Mouse (Mus musculus) left cerebral cortex, postnatal 14 days (tissue): Measurements from ENCODE around the gene Ddah1. TPM values are rescaled to one million over a fixed set of nuclear protein-coding genes. Genes with fewer than 3 reads are reported as not detected.
"Not testable (repeated sequence)": the region's sequence is repeated elsewhere in the genome, so short reads cannot be mapped to it uniquely, and the experiment has no call there.

Experiments used
- DNase-seq, 2 experiments: peaks; one replicate each; pipeline ENCODE4 v3.0.0; 2021 to 2022; ENCODE audit warnings: low spot score in 2 of 2, mixed read lengths in 1 of 2
- intact Hi-C: fragments of 180-260 bp; cut with DNase I; formaldehyde crosslinking; loops from one replicate; pipeline ENCODE4 v1.15.1; 2025
- total RNA-seq, 2 experiments: library from RNA; stranded (reverse); gene quantifications; 2 replicates each; pipeline ENCODE4 v1.2.3; 2021

Ddah1 gene
- total RNA-seq, 2 experiments from 2014 or later: 72.2 to 73.3 TPM

DNA sequence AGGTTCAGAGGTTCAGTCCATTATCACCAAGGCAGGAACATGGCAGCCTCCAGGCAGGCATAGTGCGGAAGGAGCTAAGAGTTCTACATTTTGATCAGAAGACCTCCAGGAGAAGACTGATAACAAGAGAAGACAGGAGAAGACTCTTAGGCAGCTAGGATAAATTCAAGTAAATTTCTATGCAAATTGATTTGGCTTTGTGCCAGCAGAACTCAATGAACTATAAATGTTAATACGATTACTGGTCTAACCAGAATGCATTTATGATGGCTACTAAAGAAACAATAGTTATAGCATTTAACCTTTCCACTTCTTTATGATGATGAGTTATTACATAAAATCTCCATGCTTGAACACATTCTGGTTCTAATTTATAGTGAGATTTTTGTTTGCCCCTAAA, 87.8 kb downstream of the Ddah1 start:
- intact Hi-C loops: no loop called here
- DNase-seq: no peak

DNA sequence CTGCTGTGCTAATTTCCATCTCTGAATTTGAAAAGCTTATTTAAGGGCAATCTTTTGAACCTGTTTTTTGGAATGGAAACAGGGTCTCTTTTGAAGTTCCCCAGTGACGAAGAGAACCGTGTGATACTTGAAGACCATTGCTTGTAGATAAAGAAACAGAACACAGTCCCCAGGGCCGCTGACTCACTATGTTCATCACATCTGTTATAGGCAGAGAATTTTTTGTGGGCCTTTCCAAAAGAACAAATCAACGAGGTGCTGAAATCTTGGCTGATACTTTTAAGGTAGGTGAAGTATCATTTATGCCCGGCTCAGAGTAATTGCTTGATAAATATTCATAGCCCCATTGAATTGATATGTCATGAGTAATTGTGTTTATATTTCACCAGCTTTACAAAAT, 93.6 kb downstream of the Ddah1 start:
- intact Hi-C loops: no loop called here

DNA sequence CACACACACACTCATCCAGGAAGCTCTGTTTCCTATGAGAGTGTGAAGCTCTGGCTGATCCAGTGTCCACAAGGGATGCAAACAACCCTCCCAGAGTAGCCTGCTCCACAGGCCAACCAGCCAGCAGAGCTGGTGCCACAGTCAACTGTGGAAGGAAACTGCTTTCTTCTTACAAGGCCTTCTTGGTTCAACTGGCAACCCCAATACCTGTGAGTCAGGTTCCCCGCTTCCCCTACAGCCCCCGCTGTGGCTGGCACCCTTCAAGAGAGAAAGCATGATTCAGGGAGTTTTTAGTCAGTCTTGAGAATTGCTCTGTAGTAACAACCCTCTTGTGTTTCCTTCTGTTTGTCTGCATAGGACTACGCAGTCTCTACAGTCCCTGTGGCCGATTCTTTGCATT, 94.3 kb downstream of the Ddah1 start:
- DNase-seq: no peak
- intact Hi-C loops: no loop called here

More for the DNA sequence above, 93.6 kb downstream of the Ddah1 start:
- no peak for DNase-seq

DNA sequence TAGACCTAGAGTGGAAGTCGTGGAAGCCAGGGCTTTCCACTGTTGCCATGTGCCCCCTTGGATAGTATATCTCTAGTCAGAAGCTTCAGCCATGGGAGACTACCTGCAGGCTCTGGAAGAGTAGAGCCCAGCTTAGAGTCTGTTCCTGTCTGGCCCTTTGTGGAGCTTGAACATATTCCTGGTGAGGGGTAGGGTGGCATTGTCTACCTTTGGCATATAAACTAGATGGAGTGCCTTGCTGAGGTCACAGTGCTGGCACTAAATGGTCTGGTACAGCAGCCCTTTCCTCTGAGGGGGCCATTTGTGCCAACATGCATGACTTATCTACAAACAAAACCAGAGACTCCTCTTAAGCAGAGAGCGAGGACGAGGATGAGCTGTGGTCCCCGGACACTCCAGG, 95.2 kb downstream of the Ddah1 start:
- no peak for DNase-seq
- intact Hi-C loops: no loop called here

DNA sequence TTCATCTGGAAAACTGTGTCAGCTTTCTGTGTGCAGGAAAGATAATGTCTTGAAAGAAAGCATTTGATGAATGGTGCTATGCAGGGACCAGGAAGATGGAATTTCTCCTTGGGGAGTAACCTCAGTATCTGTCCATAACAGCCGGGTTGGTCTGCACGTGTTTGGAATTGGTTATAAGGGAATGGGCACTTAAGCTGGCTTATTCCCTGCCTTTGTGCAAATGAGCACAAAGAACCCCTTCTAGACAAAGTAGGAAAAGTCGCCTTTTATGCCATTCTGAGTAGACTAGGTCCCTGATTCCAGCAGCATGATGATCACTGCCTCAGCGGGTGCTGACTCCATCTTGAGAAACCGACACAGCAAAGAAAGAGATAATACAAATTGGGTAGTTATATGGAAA, 96.0 kb downstream of the Ddah1 start:
- no peak for DNase-seq
- intact Hi-C loops: no loop called here

DNA sequence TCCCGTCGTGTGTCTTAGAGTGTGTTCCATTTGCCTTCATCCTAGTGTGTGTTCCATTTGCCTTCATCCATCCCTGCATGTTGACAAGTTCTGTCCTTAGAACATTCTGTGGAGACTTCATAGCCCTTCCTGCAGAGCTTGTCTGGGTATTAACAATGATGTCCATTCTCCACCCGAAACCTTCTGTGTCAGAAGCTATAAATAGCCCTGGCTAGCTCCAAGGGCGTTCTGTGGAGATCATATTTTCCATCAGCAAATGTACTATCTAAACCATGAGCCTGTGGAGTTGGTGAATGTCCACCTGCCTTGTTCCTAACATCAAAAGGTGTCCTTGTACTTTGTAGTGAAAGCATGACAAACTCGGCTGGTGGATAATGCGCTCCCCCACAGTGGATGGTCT, 96.8 kb downstream of the Ddah1 start:
- no peak for DNase-seq
- intact Hi-C loops: no loop called here

DNA sequence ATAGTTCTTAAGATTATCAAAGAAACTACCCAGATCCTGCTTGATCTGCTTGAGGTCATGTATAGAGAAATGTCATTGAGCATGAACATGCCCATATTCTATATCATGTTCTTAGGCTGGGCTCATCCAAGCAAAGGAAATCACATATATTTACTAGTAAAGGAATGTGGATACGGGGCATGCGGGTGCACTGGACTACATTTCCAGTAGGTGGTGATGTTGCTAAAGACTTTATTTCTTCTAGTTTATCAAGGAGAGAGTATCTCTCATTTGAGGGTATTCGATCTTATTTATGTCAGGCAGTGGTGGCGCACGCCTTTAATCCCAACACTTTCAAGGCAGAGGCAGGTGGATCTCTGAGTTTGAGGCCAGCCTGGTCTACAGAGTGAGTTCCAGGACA, 99.9 kb downstream of the Ddah1 start:
- no peak for DNase-seq
- intact Hi-C loops: no loop called here

DNA sequence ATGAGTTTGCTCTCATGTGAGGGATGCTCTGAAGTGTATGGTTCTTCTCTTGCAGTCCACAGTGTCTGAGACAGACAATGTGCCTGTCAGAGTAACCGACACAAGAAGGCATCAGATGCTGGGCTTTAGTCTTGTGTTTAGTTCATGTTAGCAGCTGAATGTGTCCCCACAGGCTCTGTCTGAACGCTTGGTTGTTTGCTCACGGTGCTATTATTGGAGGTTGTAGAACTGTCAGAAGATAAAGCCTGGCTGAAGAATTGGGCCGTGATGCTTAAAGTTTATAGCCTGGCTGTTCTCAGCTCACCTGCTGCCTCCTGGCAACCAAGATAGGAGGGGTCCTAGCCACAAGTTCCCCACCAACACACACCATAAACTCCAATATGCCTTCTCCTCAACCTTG, 104.0 kb downstream of the Ddah1 start:
- DNase-seq: no peak
- intact Hi-C loops: no loop called here

DNA sequence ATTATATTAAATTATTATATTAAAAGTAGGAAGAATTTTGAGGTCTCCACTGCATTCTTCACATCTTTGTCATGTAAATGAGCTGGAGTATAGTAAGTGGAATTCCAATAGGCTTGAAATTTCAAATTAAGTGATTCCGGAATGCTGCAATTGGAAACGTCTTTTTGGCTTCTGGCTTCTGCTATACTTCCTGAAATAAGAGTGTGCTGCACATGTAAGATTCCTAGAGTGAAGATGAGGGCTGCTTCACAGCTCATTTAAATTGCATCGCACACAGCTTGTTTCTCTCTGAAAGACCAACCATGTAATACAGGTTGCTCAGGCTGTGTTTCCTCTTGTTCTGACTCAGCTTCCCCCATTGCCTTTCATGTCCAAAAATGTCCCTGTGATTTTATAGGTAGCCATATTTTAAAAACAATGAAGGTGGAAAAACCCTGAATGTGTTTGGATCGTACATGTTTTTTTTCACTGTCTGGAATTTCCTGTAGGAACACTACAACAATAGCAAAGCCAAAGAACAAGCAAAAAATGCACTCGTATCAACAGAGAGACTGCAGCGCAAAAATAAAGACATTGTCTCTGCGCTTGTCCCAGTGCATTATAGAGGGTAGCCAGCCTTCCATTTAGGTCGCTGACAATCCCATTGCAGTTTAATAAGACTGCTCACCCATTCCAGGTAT, 105.7 kb downstream of the Ddah1 start:
- no peak for DNase-seq
- intact Hi-C loops: no loop called here

DNA sequence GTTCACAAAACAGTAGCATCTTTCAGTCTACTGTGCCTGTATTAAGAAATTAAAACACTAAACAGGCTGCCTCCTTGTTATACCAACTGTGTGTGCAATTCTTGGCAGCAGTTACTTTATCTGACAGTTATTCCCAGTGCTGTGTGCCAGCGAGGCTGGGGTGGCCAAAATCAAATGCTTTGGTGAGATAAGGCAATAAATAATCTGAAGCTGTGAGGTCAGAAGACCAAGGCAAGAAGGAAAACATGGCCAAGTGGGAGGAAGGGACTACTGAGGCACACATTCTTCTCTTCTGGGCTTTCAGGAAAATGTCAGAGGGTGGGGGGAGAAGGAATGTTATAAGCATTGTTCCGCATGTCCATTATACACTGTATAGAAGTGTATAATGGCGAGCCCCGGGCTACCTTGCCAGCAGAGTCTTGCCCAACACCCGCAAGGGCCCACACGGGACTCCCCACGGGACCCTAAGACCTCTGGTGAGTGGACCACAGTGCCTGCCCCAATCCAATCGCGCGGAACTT, 106.3 kb downstream of the Ddah1 start:
- intact Hi-C loops: no loop called here
- DNase-seq: no peak

DNA sequence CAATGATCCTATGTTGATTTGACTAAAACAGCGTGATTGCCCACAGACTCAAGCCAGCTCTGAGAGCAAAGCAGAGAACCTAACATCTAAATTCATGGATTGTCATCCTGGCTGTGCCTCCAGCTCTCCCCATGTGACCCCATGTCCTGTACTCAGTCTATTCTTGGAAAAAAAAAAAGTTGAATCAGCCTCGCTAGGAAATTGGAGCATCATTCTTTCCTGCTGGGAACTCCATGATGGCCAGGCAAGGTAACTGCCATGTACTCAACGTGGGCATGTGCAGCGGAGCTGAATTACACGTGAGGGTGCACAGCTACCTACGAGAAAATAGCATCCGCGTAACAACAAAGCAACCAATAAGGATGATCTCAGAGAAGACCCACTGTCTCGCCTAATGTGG, 114.2 kb downstream of the Ddah1 start:
- DNase-seq: no peak
- intact Hi-C loops: no loop called here

DNA sequence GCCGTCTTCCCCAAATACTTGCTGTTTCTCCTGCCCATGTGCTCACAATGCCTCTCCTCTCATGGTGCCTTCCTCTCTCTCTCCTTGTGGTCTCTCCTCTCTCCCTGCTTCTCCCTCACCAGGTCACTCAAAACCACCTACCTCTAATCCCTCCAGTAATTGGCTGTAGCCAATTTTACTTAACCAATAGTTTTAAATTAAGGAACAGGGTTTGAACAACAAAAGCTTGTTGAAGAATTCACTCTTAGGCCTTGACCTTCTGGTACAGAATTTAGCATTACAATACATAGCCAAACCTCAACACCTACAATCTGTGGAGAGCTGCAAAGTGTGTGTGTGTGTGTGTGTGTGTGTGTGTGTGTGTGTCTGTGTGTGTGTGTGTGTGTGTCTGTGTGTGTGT, 114.8 kb downstream of the Ddah1 start:
- DNase-seq: no peak
- intact Hi-C loops: no loop called here

DNA sequence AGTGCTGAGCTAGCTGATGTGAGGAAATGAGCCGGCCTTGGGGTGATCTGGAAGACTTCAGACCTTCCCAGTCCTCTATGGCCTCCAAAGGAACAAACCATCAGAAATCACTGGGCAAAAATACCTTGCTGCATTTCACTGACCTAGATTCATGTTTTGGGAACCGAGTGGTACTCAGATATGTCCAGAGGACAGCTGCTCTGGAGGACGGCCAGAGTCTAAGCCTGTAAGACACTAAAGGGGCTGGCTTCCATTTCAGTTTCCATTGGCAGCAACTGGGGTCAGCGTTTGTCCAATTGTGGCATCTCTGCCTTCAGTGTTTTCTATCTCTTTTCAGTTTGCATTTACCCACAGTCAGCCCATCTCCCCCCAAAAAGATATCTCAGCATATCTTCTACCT, 115.7 kb downstream of the Ddah1 start:
- intact Hi-C loops: no loop called here
- DNase-seq: no peak

DNA sequence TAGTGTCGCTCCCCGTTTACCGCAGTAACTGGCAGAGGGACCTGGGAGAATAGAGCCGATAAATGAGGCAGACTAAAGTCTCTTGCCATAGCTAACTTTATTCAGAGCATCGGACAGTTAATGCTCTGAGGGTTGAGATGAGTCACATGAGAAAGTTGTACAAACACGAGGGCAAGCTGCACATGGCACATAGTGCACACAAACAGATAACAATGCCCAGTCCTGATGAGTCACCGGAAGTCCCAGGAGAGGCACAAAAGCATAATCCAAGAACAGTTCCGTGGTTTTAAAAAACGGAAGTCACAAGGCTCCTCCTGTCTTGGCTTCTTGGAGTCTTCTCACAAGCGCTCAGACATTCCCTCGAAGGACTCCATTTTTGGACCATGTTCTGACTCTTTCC, 117.6 kb downstream of the Ddah1 start:
- intact Hi-C loops: no loop called here
- no peak for DNase-seq

DNA sequence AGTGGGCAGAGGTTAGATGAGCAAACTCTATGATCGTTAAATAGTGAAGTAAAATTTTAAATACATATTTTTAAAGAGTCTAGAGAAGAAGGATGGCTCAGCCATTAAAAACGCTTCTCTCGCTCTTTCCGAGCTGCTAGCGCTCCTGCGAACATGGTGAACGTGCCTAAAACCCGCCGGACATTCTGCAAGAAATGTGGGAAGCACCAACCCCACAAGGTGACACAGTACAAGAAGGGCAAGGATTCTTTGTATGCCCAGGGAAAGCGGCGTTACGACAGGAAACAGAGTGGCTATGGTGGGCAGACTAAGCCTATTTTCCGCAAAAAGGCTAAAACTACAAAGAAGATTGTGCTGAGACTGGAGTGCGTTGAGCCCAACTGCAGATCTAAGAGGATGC, 120.4 kb downstream of the Ddah1 start:
- DNase-seq, intact Hi-C loops: not testable (repeated sequence)

DNA sequence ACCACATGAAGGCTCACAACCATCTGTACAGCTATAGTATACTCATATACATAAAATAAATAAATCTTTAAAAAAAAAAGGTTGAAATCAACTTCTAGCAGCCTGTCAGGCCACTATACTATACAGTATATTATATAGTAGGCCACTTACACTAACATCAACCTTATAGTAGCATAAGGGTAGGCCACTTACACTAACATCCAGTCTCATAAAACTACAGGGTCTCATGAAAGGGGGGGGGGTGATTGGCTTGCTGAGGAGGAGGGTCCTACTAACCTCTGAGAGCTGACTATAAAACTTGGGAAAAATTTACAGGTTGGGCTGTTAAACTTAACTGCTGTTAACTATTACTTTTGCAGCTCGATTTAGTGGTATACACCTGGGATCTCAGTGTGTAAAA, 121.9 kb downstream of the Ddah1 start:
- no peak for DNase-seq
- intact Hi-C loops: no loop called here

DNA sequence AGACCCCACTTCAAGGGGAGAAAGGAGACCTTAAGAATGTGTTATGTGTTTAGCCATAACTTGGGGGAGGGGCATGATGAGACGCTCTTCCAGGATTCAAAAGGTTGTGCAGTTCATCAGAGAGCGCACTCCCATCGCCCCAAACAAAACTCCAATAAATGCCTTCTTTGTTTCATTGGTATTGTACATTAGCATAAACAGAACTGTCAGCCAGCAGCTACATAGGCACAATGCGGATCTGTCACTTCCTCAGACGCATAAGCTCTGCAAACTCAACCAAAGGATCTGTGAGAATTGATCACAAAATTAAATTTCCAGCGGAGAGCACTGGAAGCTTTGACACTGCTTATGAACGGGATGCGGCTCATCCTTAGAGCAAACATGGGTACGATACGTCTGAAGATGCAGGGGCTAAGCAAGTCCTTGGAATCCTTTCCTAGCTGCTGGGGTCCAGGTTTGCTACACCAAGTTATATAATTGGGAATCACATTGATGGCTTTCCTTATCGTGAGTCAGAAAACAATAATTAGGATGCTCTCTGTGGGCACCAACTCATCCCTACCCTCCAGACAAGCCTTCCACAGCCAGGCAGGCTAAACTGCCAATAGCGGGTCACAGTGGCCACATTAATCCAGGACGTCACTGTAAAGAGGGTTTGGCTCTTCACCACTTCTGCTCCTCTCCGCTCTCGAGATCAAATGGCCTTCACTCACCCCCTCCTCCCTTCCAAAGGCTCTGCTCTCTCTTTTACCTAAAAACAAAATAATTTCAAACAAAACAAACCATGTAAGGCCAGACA, 123.8 kb downstream of the Ddah1 start:
- intact Hi-C loops: no loop called here
- DNase-seq: no peak

DNA sequence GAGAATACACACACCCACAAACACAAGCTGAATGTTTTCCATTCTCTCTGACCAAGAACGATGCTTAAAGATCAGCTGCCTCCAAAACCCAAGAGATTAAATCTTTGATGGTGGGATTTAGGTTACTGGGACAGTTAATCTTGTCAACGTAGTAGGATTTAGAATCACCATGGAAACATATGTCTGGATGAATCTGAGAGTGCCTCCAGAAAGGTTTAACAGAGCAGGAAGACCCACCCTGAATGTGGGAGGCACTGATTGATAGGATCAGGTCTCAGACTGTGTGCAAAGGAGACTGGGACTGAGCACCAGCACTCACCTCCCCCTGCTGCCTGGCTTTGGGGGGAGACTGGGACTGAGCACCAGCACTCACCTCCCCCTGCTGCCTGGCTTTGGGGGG, 124.8 kb downstream of the Ddah1 start:
- intact Hi-C loops: no loop called here
- no peak for DNase-seq

DNA sequence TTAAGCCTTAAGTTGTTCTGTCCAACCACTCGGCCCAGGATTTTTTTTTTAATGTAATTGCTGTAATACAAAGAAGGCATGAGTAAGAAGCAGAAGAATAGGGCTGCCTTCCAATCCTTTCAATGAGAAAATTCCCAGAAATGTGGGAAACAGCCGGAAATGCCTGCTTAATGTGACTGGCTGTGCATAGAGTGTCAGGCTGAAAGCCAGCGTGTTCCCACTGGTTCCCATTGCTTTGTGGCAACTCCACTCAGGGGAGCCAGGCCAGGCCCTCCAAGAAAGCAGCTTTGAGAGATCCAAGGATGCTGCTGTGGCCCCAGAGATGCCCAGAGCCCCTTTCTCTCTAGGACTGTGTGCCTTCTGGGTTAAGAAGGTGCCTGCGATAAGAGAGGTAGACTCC, 126.9 kb downstream of the Ddah1 start:
- peak; percentile 29 to 53 for DNase-seq
- intact Hi-C loops: no loop called here

DNA sequence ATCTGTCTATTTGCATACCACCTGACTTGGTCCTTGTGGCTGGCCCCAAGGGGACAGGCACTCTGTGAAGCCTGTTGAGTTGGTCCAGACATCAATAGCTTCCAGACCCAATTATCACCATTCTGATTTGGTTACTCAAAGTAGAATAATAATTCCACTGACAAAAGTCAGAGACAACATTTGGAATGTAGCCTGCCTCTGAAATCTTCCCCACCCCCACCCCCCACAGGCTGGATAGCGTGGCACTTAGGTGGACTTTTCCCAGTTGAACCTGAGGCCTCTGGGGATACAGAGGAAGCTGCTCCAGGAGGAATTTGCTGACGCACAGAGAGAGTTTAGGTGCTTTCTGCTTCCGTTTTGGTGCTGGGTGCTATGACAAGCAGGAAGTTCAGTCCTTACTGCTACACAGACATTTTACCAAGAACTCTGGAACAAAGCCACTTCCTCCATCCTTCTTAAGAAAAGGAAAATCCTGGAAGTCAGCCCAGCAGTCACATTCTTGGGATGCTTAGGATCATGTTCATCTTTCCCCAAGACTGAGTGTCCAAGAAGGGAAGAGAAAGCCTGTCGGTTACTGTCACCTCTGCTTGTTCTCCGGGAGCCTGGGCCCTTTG, 127.5 kb downstream of the Ddah1 start:
- intact Hi-C loops: no loop called here
- no peak for DNase-seq
